Mouse (Mus musculus) brown adipose tissue, adult 24 weeks (tissue): ENCODE measurements at regions not wholly inside any gene's neighbourhood (a gene's known extent, or its start where the extent isn't known, plus 50 kb on each side); places are given as distances from the start of the nearest gene placed in this dataset.

Experiments used
- H3K27ac ChIP-seq: fragments of 200-500 bp; replicated peaks from 2 replicates; pipeline ENCODE4 v1.5.1; 2012; ENCODE audit warnings: low read depth, mild to moderate bottlenecking, low read length
- H3K4me1 ChIP-seq: fragments of 200-500 bp; 2 replicates; pipeline ENCODE4 v1.6.1; 2012; ENCODE audit warnings: low read length, mixed read lengths; ENCODE audit not compliant: control insufficient read depth, insufficient read depth, insufficient read length
- H3K4me3 ChIP-seq: fragments of 200-500 bp; 2 replicates; pipeline ENCODE4 v1.5.1; 2012; ENCODE audit warnings: low read depth, mild to moderate bottlenecking, low read length, moderate library complexity; ENCODE audit not compliant: insufficient read depth

- H3K4me3 ChIP-seq = no peak overlapping the region
- no peaks in the 10 kb centered on the region for H3K4me1 ChIP-seq
- no peak overlapping the region for H3K27ac ChIP-seq
Observed at GRCm38 (mm10) chr8:26824189-26824941, 152.8 kb upstream of the Zfp703 start.

- Histone ChIP-seq H3K27ac (no peak overlapping the region), H3K4me1 (peaks cover 4% of the 10 kb centered on the region; the same call in 1 of the 2 replicates), H3K4me3 (no peak overlapping the region)
Observed at GRCm38 (mm10) chr8:26828311-26828909, 148.7 kb upstream of the Zfp703 start.

GRCm38 (mm10) chr8:26829313-26829712 is 147.8 kb upstream of the Zfp703 start:
- no peak overlapping the region for H3K27ac ChIP-seq
- H3K4me3 ChIP-seq = no peak overlapping the region
- peaks cover 4% of the 10 kb centered on the region; the same call in 1 of the 2 replicates for H3K4me1 ChIP-seq

- H3K27ac ChIP-seq = no peak overlapping the region
- H3K4me1 ChIP-seq = peaks cover 4% of the 10 kb centered on the region; the same call in 1 of the 2 replicates
- H3K4me3 ChIP-seq = no peak overlapping the region
Observed at GRCm38 (mm10) chr8:26831148-26831547, 146.0 kb upstream of the Zfp703 start.

- peaks cover 4% of the 10 kb centered on the region; the same call in 1 of the 2 replicates for H3K4me1 ChIP-seq
- no peak overlapping the region for H3K4me3 ChIP-seq
- no peak overlapping the region for H3K27ac ChIP-seq
Observed at GRCm38 (mm10) chr8:26831790-26832189, 145.3 kb upstream of the Zfp703 start.

- H3K4me3 ChIP-seq = no peak overlapping the region
- peaks cover 4% of the 10 kb centered on the region; the same call in 1 of the 2 replicates for H3K4me1 ChIP-seq
- no peak overlapping the region for H3K27ac ChIP-seq
Observed at GRCm38 (mm10) chr8:26832546-26832945, 144.6 kb upstream of the Zfp703 start.

- Histone ChIP-seq H3K27ac (no peak overlapping the region), H3K4me1 (peaks cover 4% of the 10 kb centered on the region; the same call in 1 of the 2 replicates), H3K4me3 (no peak overlapping the region)
Observed at GRCm38 (mm10) chr8:26833297-26833696, 143.8 kb upstream of the Zfp703 start.

GRCm38 (mm10) chr8:26833784-26834183 is 143.3 kb upstream of the Zfp703 start:
- Histone ChIP-seq H3K4me3 (no peak overlapping the region), H3K4me1 (peaks cover 4% of the 10 kb centered on the region; the same call in 1 of the 2 replicates), H3K27ac (no peak overlapping the region)

- Histone ChIP-seq H3K4me1 (peaks cover 4% of the 10 kb centered on the region; the same call in 1 of the 2 replicates), H3K4me3 (no peak overlapping the region)
Observed at GRCm38 (mm10) chr8:26834604-26835003, 142.5 kb upstream of the Zfp703 start.

GRCm38 (mm10) chr8:26835076-26835475 is 142.0 kb upstream of the Zfp703 start:
- Histone ChIP-seq H3K4me3 (no peak overlapping the region), H3K4me1 (peaks cover 4% of the 10 kb centered on the region; the same call in 1 of the 2 replicates), H3K27ac (no peak overlapping the region)

More at GRCm38 (mm10) chr8:26834604-26835003, 142.5 kb upstream of the Zfp703 start:
- no peak overlapping the region for H3K27ac ChIP-seq

GRCm38 (mm10) chr8:26835616-26836015 is 141.5 kb upstream of the Zfp703 start:
- no peak overlapping the region for H3K4me3 ChIP-seq
- no peak overlapping the region for H3K27ac ChIP-seq
- peaks cover 4% of the 10 kb centered on the region; the same call in 1 of the 2 replicates for H3K4me1 ChIP-seq

GRCm38 (mm10) chr8:26836552-26836951 is 140.6 kb upstream of the Zfp703 start:
- peaks cover 4% of the 10 kb centered on the region; the same call in 1 of the 2 replicates for H3K4me1 ChIP-seq
- no peak overlapping the region for H3K4me3 ChIP-seq
- H3K27ac ChIP-seq = no peak overlapping the region

- Histone ChIP-seq H3K27ac (no peak overlapping the region), H3K4me3 (no peak overlapping the region), H3K4me1 (peaks cover 6% of the 10 kb centered on the region; the same call in 1 of the 2 replicates)
Observed at GRCm38 (mm10) chr8:26840286-26840685, 136.8 kb upstream of the Zfp703 start.

- peaks cover 9% of the 10 kb centered on the region; the same call in 1 of the 2 replicates for H3K4me1 ChIP-seq
- H3K4me3 ChIP-seq = no peak overlapping the region
- H3K27ac ChIP-seq = no peak overlapping the region
Observed at GRCm38 (mm10) chr8:26840745-26841680, 136.1 kb upstream of the Zfp703 start.

- no peak overlapping the region for H3K4me3 ChIP-seq
- no peak overlapping the region for H3K27ac ChIP-seq
- peaks cover 9% of the 10 kb centered on the region; the same call in 1 of the 2 replicates for H3K4me1 ChIP-seq
Observed at GRCm38 (mm10) chr8:26843714-26844113, 133.4 kb upstream of the Zfp703 start.
